Mouse (Mus musculus): ENCODE measurements at regions not wholly inside any gene's neighbourhood (a gene's known extent, or its start where the extent isn't known, plus 50 kb on each side); places are given as distances from the start of the nearest gene placed in this dataset.

GRCm38 (mm10) chr12:106212397-106212796, 202.4 kb downstream of the Vrk1 start:
- H3K27ac ChIP-seq (ENCODE audit: low read length): no peak overlapping the region
- no peaks in the 10 kb centered on the region for H3K27me3 ChIP-seq (ENCODE audit: control insufficient read depth, insufficient read depth, low read depth, low read length)
- H3K4me1 ChIP-seq (ENCODE audit: control insufficient read depth, low read depth, low read length): no peaks in the 10 kb centered on the region
- no peaks in the 10 kb centered on the region for H3K36me3 ChIP-seq (ENCODE audit: control insufficient read depth, insufficient read depth)
- H3K9me3 ChIP-seq (replicated peaks; ENCODE audit: control insufficient read depth, low read length): no peaks in the 10 kb centered on the region
- no peak overlapping the region for H3K4me3 ChIP-seq (ENCODE audit: low read depth, low read length)
- no peak overlapping the region for H3K9ac ChIP-seq (ENCODE audit: low read depth, low read length)
- no peak for ATAC-seq (ENCODE audit: low read depth)
- H3K4me2 ChIP-seq (ENCODE audit: low read depth, low read length): no peak overlapping the region
- WGBS (ENCODE audit: insufficient replicate concordance): 63% methylated on average over 5 of the region's 5 CpGs

DNA sequence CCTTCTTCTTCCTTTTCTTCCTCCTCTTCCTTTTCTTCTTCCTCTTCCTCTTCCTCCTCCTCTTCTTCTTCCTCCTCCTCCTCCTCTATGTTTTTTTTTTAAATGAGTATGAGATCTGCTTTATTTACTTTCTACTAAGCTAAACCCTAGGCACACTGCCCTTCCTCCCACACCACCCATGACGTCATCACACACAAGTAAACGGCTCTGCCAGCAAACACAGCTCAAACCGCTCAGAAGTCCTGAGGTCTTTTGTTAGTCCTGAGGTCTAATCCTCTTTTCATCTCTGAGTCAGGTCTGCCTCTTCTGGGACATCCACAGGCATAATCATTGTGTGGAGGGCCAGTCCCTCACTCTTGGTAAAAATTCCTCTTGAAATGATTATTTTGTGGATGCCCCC, 210.0 kb downstream of the Vrk1 start:
- Histone ChIP-seq H3K27ac (ENCODE audit: low read length) (no peak overlapping the region), H3K9me3 (replicated peaks; ENCODE audit: control insufficient read depth, low read length) (no peaks in the 10 kb centered on the region), H3K36me3 (ENCODE audit: control insufficient read depth, insufficient read depth) (no peaks in the 10 kb centered on the region), H3K27me3 (ENCODE audit: control insufficient read depth, insufficient read depth, low read depth, low read length) (no peaks in the 10 kb centered on the region), H3K9ac (ENCODE audit: low read depth, low read length) (no peak overlapping the region), H3K4me2 (ENCODE audit: low read depth, low read length) (no peak overlapping the region), H3K4me1 (ENCODE audit: control insufficient read depth, low read depth, low read length) (no peaks in the 10 kb centered on the region), H3K4me3 (ENCODE audit: low read depth, low read length) (no peak overlapping the region)
- WGBS (ENCODE audit: insufficient replicate concordance): 22% methylated on average over 3 of the region's 3 CpGs
- ATAC-seq (ENCODE audit: low read depth): no peak

DNA sequence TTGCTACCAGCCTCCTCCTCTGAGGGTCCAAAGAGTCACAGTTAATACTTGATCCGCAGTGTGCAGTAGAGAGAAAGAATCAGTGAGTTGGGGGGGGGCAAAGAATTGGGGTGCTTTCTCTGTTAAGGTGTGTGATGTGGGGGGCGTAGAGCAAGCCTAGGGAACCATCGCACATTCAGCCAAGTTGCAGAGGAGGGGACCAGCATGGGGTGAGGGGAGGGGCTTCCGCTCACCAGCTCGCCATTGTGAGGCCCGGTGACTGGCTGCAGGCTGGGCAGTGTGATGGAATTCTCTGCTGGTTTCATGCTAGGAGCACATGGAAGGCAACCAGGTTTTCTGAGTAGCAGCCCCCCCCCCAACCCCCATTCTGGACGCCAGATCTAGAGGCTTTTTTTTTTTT, 216.2 kb downstream of the Vrk1 start:
- H3K4me2 ChIP-seq (ENCODE audit: low read depth, low read length): no peak overlapping the region
- H3K4me3 ChIP-seq (ENCODE audit: low read depth, low read length): no peak overlapping the region
- WGBS (ENCODE audit: insufficient replicate concordance): 39% methylated on average over 7 of the region's 7 CpGs
- H3K4me1 ChIP-seq (ENCODE audit: control insufficient read depth, low read depth, low read length): no peaks in the 10 kb centered on the region
- no peaks in the 10 kb centered on the region for H3K27me3 ChIP-seq (ENCODE audit: control insufficient read depth, insufficient read depth, low read depth, low read length)
- no peak for ATAC-seq (ENCODE audit: low read depth)
- H3K9me3 ChIP-seq (replicated peaks; ENCODE audit: control insufficient read depth, low read length): no peaks in the 10 kb centered on the region
- no peaks in the 10 kb centered on the region for H3K36me3 ChIP-seq (ENCODE audit: control insufficient read depth, insufficient read depth)
- no peak overlapping the region for H3K9ac ChIP-seq (ENCODE audit: low read depth, low read length)
- no peak overlapping the region for H3K27ac ChIP-seq (ENCODE audit: low read length)

DNA sequence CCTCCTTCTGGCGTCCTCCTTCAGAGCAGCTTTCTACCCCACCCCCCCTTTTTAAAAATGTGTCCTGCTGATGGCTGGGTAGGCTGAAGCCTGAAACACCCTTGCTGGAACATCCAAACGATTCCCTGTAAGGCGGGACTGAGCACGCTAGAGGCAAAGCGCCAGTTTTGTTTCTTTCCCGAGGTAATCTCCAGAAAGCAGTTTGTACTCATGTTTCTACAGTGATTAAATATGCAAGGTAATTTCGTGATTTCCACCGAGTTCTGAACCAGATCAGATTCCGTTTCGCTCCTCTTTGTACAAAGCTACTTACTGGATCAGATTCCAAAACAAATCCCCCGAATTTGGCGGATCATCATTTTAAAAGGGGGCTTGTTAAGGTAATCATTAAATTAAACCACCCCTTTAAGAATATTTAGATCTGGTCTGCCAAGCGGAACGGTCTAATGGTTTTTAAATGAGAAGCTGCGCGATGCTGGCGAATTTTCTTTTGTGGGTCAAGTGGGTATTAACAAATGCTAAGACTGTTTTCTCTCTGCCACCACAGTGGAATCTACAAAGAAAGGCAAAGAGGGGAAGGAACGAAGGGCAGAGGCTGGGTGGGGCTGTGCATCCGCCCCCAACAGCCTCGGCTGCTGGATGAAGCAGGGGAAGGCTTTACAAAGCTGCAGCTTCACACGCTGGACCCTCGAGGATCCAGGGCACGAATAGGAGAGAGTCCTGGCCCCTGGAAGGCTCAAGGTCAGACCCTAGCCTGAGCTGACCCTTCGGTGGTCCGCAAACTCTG, 216.9 kb downstream of the Vrk1 start:
- Histone ChIP-seq H3K27me3 (ENCODE audit: control insufficient read depth, insufficient read depth, low read depth, low read length) (no peaks in the 10 kb centered on the region), H3K4me3 (ENCODE audit: low read depth, low read length) (no peak overlapping the region), H3K9ac (ENCODE audit: low read depth, low read length) (no peak overlapping the region), H3K4me2 (ENCODE audit: low read depth, low read length) (no peak overlapping the region), H3K27ac (ENCODE audit: low read length) (no peak overlapping the region), H3K36me3 (ENCODE audit: control insufficient read depth, insufficient read depth) (no peaks in the 10 kb centered on the region), H3K9me3 (replicated peaks; ENCODE audit: control insufficient read depth, low read length) (no peaks in the 10 kb centered on the region), H3K4me1 (ENCODE audit: control insufficient read depth, low read depth, low read length) (no peaks in the 10 kb centered on the region)
- no peak for ATAC-seq (ENCODE audit: low read depth)
- WGBS (ENCODE audit: insufficient replicate concordance): 28% methylated on average over 25 of the region's 25 CpGs

GRCm38 (mm10) chr12:106227563-106227840, 217.5 kb downstream of the Vrk1 start:
- Histone ChIP-seq H3K4me1 (ENCODE audit: control insufficient read depth, low read depth, low read length) (no peaks in the 10 kb centered on the region), H3K9me3 (replicated peaks; ENCODE audit: control insufficient read depth, low read length) (no peaks in the 10 kb centered on the region), H3K4me2 (ENCODE audit: low read depth, low read length) (no peak overlapping the region), H3K4me3 (ENCODE audit: low read depth, low read length) (no peak overlapping the region), H3K27ac (ENCODE audit: low read length) (no peak overlapping the region), H3K9ac (ENCODE audit: low read depth, low read length) (no peak overlapping the region), H3K27me3 (ENCODE audit: control insufficient read depth, insufficient read depth, low read depth, low read length) (no peaks in the 10 kb centered on the region), H3K36me3 (ENCODE audit: control insufficient read depth, insufficient read depth) (no peaks in the 10 kb centered on the region)
- ATAC-seq (ENCODE audit: low read depth): no peak
- WGBS (ENCODE audit: insufficient replicate concordance): 39% methylated on average over 8 of the region's 8 CpGs

- H3K4me2 ChIP-seq (ENCODE audit: low read depth, low read length): no peak overlapping the region
- H3K27ac ChIP-seq (ENCODE audit: low read length): no peak overlapping the region
- H3K4me3 ChIP-seq (ENCODE audit: low read depth, low read length): no peak overlapping the region
- no peak for ATAC-seq (ENCODE audit: low read depth)
- no peaks in the 10 kb centered on the region for H3K36me3 ChIP-seq (ENCODE audit: control insufficient read depth, insufficient read depth)
- no peaks in the 10 kb centered on the region for H3K4me1 ChIP-seq (ENCODE audit: control insufficient read depth, low read depth, low read length)
- no peak overlapping the region for H3K9ac ChIP-seq (ENCODE audit: low read depth, low read length)
- 59% methylated on average over 10 of the region's 10 CpGs for WGBS (ENCODE audit: insufficient replicate concordance)
- no peaks in the 10 kb centered on the region for H3K9me3 ChIP-seq (replicated peaks; ENCODE audit: control insufficient read depth, low read length)
- H3K27me3 ChIP-seq (ENCODE audit: control insufficient read depth, insufficient read depth, low read depth, low read length): no peaks in the 10 kb centered on the region
Measured at GRCm38 (mm10) chr12:106245178-106245840, 235.3 kb downstream of the Vrk1 start.

- no peak overlapping the region for H3K4me2 ChIP-seq (ENCODE audit: low read depth, low read length)
- 66% methylated on average over 7 of the region's 7 CpGs for WGBS (ENCODE audit: insufficient replicate concordance)
- H3K9me3 ChIP-seq (replicated peaks; ENCODE audit: control insufficient read depth, low read length): no peaks in the 10 kb centered on the region
- no peak for ATAC-seq (ENCODE audit: low read depth)
- no peaks in the 10 kb centered on the region for H3K36me3 ChIP-seq (ENCODE audit: control insufficient read depth, insufficient read depth)
- H3K4me1 ChIP-seq (ENCODE audit: control insufficient read depth, low read depth, low read length): no peaks in the 10 kb centered on the region
- no peak overlapping the region for H3K27ac ChIP-seq (ENCODE audit: low read length)
- H3K9ac ChIP-seq (ENCODE audit: low read depth, low read length): no peak overlapping the region
- no peaks in the 10 kb centered on the region for H3K27me3 ChIP-seq (ENCODE audit: control insufficient read depth, insufficient read depth, low read depth, low read length)
- no peak overlapping the region for H3K4me3 ChIP-seq (ENCODE audit: low read depth, low read length)
Measured at GRCm38 (mm10) chr12:106273591-106273990, 263.6 kb downstream of the Vrk1 start.

DNA sequence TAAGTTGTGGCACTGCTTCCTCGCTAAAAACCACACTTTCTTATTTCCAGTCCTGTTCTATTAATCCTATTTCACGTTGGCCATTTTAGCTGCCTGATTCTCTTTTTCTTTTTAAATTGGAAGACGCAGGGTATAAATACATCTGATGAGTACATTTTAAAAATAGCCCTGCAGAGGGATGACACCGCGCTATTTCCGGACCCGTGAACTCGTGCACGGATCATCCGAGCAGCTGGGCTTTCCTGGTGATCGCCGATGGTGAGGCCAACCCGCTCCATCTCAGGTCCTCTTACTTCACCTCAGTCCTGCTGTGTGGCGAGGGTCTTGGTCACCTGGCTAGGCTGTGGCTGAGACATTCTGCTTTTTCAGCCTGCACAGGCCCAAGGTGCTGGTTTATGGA, 267.9 kb downstream of the Vrk1 start:
- WGBS (ENCODE audit: insufficient replicate concordance): 79% methylated on average over 14 of the region's 14 CpGs
- no peaks in the 10 kb centered on the region for H3K27me3 ChIP-seq (ENCODE audit: control insufficient read depth, insufficient read depth, low read depth, low read length)
- no peaks in the 10 kb centered on the region for H3K36me3 ChIP-seq (ENCODE audit: control insufficient read depth, insufficient read depth)
- H3K4me3 ChIP-seq (ENCODE audit: low read depth, low read length): no peak overlapping the region
- no peak overlapping the region for H3K4me2 ChIP-seq (ENCODE audit: low read depth, low read length)
- ATAC-seq (ENCODE audit: low read depth): no peak
- no peak overlapping the region for H3K9ac ChIP-seq (ENCODE audit: low read depth, low read length)
- H3K9me3 ChIP-seq (replicated peaks; ENCODE audit: control insufficient read depth, low read length): 0 out of 2 replicates have a peak, but pooled peaks cover 2% of the 10 kb centered on the region
- no peaks in the 10 kb centered on the region for H3K4me1 ChIP-seq (ENCODE audit: control insufficient read depth, low read depth, low read length)
- H3K27ac ChIP-seq (ENCODE audit: low read length): no peak overlapping the region

DNA sequence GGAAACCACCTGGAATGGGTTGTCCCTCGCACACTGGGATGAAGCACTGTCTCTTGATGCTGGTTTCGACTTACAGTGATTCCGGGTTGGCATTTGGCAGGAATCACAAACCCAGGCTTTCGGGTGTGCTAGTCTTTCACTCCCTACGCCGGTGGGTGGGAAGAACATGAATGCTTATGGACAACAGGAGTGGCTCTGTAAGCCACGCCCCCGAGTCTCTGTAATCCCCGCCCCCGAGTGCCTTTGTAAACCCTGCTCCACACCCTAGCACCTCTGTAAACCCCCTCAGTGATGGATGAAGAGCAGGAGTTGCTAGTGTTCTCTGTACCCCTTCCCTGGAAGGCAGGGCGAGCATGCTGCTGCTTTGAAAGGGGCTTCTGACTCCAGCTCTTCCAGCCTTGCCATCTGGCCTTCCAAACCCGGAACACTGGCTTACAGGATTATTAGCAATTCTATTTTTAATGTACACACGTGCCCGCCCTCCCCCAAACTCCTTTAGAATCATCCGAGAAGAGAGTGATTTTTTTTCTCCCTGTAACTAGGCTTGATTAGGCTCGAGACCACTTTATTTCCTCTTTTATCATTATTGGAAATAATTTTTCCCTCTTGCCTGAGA, 272.6 kb downstream of the Vrk1 start:
- no peaks in the 10 kb centered on the region for H3K4me1 ChIP-seq (ENCODE audit: control insufficient read depth, low read depth, low read length)
- H3K36me3 ChIP-seq (ENCODE audit: control insufficient read depth, insufficient read depth): no peaks in the 10 kb centered on the region
- no peak overlapping the region for H3K27ac ChIP-seq (ENCODE audit: low read length)
- no peak overlapping the region for H3K4me2 ChIP-seq (ENCODE audit: low read depth, low read length)
- no peak overlapping the region for H3K4me3 ChIP-seq (ENCODE audit: low read depth, low read length)
- H3K27me3 ChIP-seq (ENCODE audit: control insufficient read depth, insufficient read depth, low read depth, low read length): no peaks in the 10 kb centered on the region
- H3K9ac ChIP-seq (ENCODE audit: low read depth, low read length): no peak overlapping the region
- no peak for ATAC-seq (ENCODE audit: low read depth)
- H3K9me3 ChIP-seq (replicated peaks; ENCODE audit: control insufficient read depth, low read length): 0 out of 2 replicates have a peak, but pooled peaks cover 2% of the 10 kb centered on the region
- 51% methylated on average over 16 of the region's 16 CpGs for WGBS (ENCODE audit: insufficient replicate concordance)

Data from liver, embryonic 16.5 days (tissue).